Mouse (Mus musculus) neural tube, embryonic 15.5 days (tissue): ENCODE results near the gene Kdm5b. TPM values are rescaled to one million over a fixed set of nuclear protein-coding genes. Genes with fewer than 3 reads are reported as not detected.

Experiments
- ATAC-seq: fragments of 200-750 bp; cut with Nextera tagmentation; 2 replicates; pipeline ENCODE4 v1.8.0; 2017; ENCODE audit warnings: mild to moderate bottlenecking, moderate TSS enrichment, moderate library complexity; ENCODE audit not compliant: low FRiP score
- H3K27ac ChIP-seq: fragments of 300-500 bp; sonication (generic); replicated peaks from 2 replicates; pipeline ENCODE4 v1.5.1; 2015; ENCODE audit warnings: mild to moderate bottlenecking, inconsistent platforms
- H3K27me3 ChIP-seq: fragments of 300-500 bp; sonication (generic); replicated peaks from 2 replicates; pipeline ENCODE4 v1.6.1; 2015; ENCODE audit warnings: inconsistent platforms
- H3K36me3 ChIP-seq: fragments of 300-500 bp; sonication (generic); 2 replicates; pipeline ENCODE4 v1.6.1; 2015; ENCODE audit warnings: inconsistent platforms
- H3K4me1 ChIP-seq: fragments of 300-500 bp; sonication (generic); 2 replicates; pipeline ENCODE4 v1.6.1; 2015; ENCODE audit warnings: inconsistent platforms
- H3K4me2 ChIP-seq: fragments of 300-500 bp; sonication (generic); 2 replicates; pipeline ENCODE4 v1.6.1; 2015; ENCODE audit warnings: inconsistent platforms, mild to moderate bottlenecking, moderate library complexity
- H3K4me3 ChIP-seq: fragments of 300-500 bp; sonication (generic); replicated peaks from 2 replicates; pipeline ENCODE4 v1.5.1; 2015; ENCODE audit warnings: mild to moderate bottlenecking, inconsistent platforms
- H3K9ac ChIP-seq: fragments of 300-500 bp; sonication (generic); replicated peaks from 2 replicates; pipeline ENCODE4 v1.6.1; 2015; ENCODE audit warnings: mild to moderate bottlenecking, inconsistent platforms
- H3K9me3 ChIP-seq: fragments of 300-500 bp; sonication (generic); replicated peaks from 2 replicates; pipeline ENCODE4 v1.6.1; 2016; ENCODE audit warnings: inconsistent platforms
- WGBS: fragments of 180-500 bp; shearing (Covaris S2); methylation state at CpG from one replicate; pipeline ENCODE4 v1.1.7; 2015; ENCODE audit warnings: mixed read lengths; 5-methylcytosine and 5-hydroxymethylcytosine counted together
- polyA plus RNA-seq: library from polyadenylated mRNA; unstranded; fragments of >200 nt; fragmentation: Nextera tagmentation; extraction: Ambion mirVana; gene quantifications from 2 replicates; pipeline ENCODE4 v1.2.1, GENCODE M21; 2015

Kdm5b gene
- polyA plus RNA-seq, 1 experiment from 2014 or later: 59.5 TPM

- no peaks in the 10 kb centered on the region for H3K9me3 ChIP-seq
- no peak for ATAC-seq
- H3K27me3 ChIP-seq: no peaks in the 10 kb centered on the region
- H3K36me3 ChIP-seq: no peaks in the 10 kb centered on the region
- WGBS: 87% methylated on average over 3 of the region's 3 CpGs
- H3K4me2 ChIP-seq: no peak overlapping the region
- no peak overlapping the region for H3K4me3 ChIP-seq
- peaks cover 36% of the 10 kb centered on the region for H3K4me1 ChIP-seq
- H3K9ac ChIP-seq: no peak overlapping the region
- H3K27ac ChIP-seq: no peak overlapping the region
Measured at GRCm38 (mm10) chr1:134563726-134564125, 3.8 kb downstream of the Kdm5b start.

DNA sequence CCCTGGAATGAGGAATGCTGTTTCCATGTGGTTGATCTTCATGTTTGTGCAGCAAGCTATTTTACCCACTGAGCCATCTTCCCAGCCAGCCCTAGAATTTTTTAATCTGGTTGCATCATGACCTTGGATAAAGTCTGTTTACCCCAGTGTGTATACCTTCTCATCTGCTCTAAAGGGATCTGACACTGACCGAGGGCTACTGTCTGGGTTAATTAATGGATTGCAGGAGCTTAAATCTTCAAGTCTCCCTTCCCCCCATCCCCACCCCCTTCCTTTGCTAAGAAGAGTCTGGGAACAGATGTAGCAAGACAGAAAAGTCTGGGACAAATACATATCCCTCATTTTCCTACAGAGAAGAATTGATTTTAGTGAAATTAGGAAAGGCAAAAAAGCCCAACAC is 7.5 kb downstream of the Kdm5b start:
- no peak overlapping the region for H3K9ac ChIP-seq
- H3K4me2 ChIP-seq: no peak overlapping the region
- H3K4me3 ChIP-seq: no peak overlapping the region
- H3K4me1 ChIP-seq: peaks cover 34% of the 10 kb centered on the region
- no peak overlapping the region for H3K27ac ChIP-seq
- no peaks in the 10 kb centered on the region for H3K36me3 ChIP-seq
- H3K27me3 ChIP-seq: no peaks in the 10 kb centered on the region
- 21% methylated on average over 1 of the region's 1 CpGs for WGBS
- H3K9me3 ChIP-seq: no peaks in the 10 kb centered on the region
- no peak for ATAC-seq

DNA sequence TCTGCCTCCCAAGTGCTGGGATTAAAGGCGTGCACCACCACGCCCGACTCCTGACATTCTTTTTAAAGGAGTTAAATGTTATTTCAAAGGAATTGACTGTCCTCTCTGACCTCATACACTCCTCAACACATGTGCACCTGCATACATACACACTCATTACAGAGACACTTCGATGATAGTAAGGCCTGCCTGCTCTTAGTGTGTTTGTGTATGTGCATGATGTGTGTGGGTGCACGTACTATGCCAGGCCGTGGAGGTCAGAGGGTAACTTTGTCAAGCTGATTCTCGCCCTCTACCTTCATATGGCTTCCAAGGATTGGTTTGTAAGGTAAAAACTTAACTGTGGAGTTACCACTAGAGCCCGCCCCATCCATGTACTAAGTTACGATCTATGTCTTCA is 10.2 kb downstream of the Kdm5b start:
- Histone ChIP-seq H3K9ac (no peak overlapping the region), H3K36me3 (no peaks in the 10 kb centered on the region), H3K4me3 (no peak overlapping the region), H3K9me3 (no peaks in the 10 kb centered on the region), H3K27me3 (no peaks in the 10 kb centered on the region), H3K4me2 (no peak overlapping the region), H3K27ac (no peak overlapping the region), H3K4me1 (peaks cover 25% of the 10 kb centered on the region)
- WGBS: 95% methylated on average over 9 of the region's 9 CpGs
- ATAC-seq: no peak

DNA sequence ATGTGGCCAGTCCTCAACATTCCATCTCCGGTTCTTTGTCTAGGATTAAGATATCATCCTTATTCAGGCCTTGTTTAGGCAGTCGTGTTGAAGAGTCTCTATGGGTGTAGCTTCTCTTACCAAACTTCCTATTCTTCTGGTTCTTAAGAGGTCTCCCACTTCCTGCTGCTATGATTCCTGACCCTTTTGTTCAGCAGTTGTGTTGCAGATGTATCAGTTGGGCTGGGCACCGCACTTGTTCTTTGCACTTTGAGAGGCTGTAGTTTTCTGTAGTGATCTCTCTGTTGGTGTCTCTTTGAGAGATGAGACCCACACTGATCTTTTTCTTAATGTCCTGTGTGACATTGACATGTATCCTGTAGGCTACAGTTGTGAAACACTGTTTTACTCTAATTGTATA is 10.7 kb downstream of the Kdm5b start:
- no peak overlapping the region for H3K9ac ChIP-seq
- no peak for ATAC-seq
- no peaks in the 10 kb centered on the region for H3K36me3 ChIP-seq
- H3K4me3 ChIP-seq: no peak overlapping the region
- H3K4me2 ChIP-seq: no peak overlapping the region
- H3K9me3 ChIP-seq: no peaks in the 10 kb centered on the region
- no peak overlapping the region for H3K27ac ChIP-seq
- peaks cover 21% of the 10 kb centered on the region for H3K4me1 ChIP-seq
- 76% methylated on average over 3 of the region's 3 CpGs for WGBS
- no peaks in the 10 kb centered on the region for H3K27me3 ChIP-seq

DNA sequence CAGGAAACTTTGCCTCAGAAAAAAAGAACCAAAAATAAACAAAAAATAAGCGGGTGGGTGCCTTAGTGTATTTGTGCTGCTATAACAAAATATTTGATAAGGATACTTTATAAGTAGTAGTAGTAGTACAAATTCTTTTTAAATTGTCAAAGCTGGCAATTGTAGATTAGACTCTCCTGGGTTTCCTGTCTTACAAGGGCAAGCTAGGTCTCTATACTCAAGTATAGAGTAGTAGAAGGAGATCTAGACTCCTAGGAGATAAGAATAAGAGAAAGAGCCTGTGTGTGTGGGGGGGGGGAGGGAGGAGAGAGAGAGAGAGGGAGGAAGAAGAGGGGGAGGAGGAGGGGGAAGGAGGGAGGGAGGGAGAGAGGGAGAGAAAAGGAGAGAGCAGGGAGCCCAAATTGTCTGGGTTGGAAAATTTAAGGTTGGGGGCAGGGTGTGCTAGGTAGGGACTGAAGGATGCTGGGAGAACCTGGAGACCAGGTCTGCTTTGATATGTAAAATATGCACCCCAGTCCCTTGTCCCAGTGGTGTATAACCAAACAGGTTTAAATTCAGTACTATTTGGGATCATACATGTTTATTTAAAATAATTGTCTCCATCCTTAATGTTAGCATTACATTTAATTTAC is 13.4 kb downstream of the Kdm5b start:
- Histone ChIP-seq H3K4me2 (no peak overlapping the region), H3K36me3 (no peaks in the 10 kb centered on the region), H3K27me3 (no peaks in the 10 kb centered on the region), H3K4me3 (no peak overlapping the region), H3K9me3 (no peaks in the 10 kb centered on the region), H3K4me1 (peaks cover 11% of the 10 kb centered on the region), H3K27ac (no peak overlapping the region), H3K9ac (no peak overlapping the region)
- no peak for ATAC-seq
- WGBS: 80% methylated on average over 1 of the region's 1 CpGs

DNA sequence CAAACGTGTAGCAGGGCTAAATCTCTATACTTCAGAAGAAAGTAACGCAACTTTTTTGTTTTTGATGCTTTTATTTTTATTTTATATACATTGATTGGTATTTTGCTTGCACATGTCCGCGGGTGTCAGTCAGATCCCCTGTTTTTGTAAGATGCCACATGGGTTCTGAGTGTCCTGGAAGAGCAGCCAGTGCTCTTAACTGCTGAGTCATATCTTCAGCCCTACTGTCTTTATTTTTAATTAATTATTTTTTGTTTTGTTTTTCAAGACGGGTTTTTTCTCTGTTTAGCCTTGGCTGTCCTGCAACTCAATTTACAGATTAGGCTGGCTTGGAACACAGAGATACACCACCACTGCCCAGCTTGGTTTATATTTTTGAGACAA is 14.0 kb downstream of the Kdm5b start:
- Histone ChIP-seq H3K36me3 (no peaks in the 10 kb centered on the region), H3K27me3 (no peaks in the 10 kb centered on the region), H3K4me2 (no peak overlapping the region), H3K4me3 (no peak overlapping the region), H3K9ac (no peak overlapping the region), H3K9me3 (no peaks in the 10 kb centered on the region), H3K27ac (no peak overlapping the region), H3K4me1 (peaks cover 11% of the 10 kb centered on the region)
- ATAC-seq: no peak
- 81% methylated on average over 5 of the region's 5 CpGs for WGBS

- H3K27ac ChIP-seq: no peak overlapping the region
Measured at GRCm38 (mm10) chr1:134577384-134578120, 17.6 kb downstream of the Kdm5b start.

DNA sequence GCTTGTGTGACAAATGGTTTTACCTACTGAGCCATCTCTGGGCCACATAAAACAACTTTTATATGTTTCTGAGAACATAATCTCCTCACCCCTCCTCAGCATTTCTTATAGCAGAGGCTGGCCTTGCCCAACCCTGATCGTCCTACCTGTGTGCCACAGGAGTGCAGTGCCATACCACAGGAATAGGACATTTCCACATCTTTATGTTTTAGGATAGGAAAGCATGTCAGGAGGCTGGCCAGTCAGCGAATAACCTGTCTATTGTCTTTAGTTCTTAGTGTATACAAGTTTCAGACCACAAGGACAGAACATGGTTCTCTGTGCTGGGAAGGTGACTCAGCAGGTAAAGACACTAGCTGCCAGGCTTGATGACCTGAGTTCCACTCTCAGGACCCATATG is 20.8 kb downstream of the Kdm5b start:
- 95% methylated on average over 2 of the region's 2 CpGs for WGBS

More at GRCm38 (mm10) chr1:134577384-134578120, 17.6 kb downstream of the Kdm5b start:
- Histone ChIP-seq H3K4me2 (no peak overlapping the region), H3K27me3 (no peaks in the 10 kb centered on the region), H3K4me3 (no peak overlapping the region), H3K4me1 (peaks cover 10% of the 10 kb centered on the region; the same call in 1 of the 2 replicates), H3K36me3 (no peaks in the 10 kb centered on the region), H3K9me3 (no peaks in the 10 kb centered on the region), H3K9ac (no peak overlapping the region)
- no peak for ATAC-seq
- WGBS: 82% methylated on average over 6 of the region's 6 CpGs

DNA sequence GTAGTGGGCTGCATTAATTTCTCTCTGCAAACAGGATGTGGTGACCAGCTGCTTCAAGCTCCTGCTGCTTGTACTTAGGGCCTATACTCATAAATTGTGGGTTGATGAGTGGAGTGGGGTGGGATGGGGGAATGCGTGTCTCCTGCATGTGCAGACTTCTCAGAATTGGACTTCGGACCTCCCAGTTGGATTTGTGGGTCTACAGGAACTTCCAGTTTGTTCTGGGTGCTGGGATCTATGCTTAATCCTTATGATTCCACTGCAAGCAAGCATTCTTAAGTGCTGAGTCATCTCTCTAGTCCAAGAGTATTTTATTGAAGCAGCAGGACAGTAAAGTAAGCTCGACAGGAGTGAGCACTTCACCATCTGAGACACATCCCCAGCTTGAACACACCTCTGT is 23.6 kb downstream of the Kdm5b start:
- H3K9me3 ChIP-seq: no peaks in the 10 kb centered on the region
- no peak for ATAC-seq
- no peak overlapping the region for H3K27ac ChIP-seq
- H3K27me3 ChIP-seq: no peaks in the 10 kb centered on the region
- H3K36me3 ChIP-seq: peaks cover 20% of the 10 kb centered on the region
- peaks cover 14% of the 10 kb centered on the region; the same call in 1 of the 2 replicates for H3K4me1 ChIP-seq
- WGBS: 65% methylated on average over 3 of the region's 3 CpGs
- no peak overlapping the region for H3K4me3 ChIP-seq
- no peak overlapping the region for H3K9ac ChIP-seq
- H3K4me2 ChIP-seq: no peak overlapping the region

More for the DNA sequence above, 20.8 kb downstream of the Kdm5b start:
- Histone ChIP-seq H3K4me3 (no peak overlapping the region), H3K4me1 (peaks cover 14% of the 10 kb centered on the region; the same call in 1 of the 2 replicates), H3K9ac (no peak overlapping the region), H3K27me3 (no peaks in the 10 kb centered on the region), H3K9me3 (no peaks in the 10 kb centered on the region), H3K36me3 (peaks cover 4% of the 10 kb centered on the region; the same call in 1 of the 2 replicates), H3K27ac (no peak overlapping the region), H3K4me2 (no peak overlapping the region)
- no peak for ATAC-seq

DNA sequence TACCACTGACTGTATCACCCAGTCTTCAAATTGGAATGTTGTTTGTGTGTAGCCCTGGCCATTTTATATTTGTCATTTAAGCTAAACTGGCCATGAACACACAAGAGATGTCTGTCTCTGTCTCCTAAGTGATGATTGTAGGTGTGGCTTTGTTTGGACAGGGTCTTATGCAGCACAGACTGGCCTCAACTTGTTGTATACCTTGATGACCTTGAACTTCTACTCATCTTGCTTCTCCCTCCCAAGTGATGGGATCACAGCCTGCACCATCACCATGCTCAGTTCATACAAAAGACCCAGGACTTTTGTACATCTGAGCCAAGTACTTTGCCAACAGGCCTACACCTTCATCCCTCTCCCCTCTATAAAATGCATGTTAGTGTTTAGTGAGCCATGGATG is 29.7 kb downstream of the Kdm5b start:
- no peaks in the 10 kb centered on the region for H3K27me3 ChIP-seq
- no peak for ATAC-seq
- H3K4me3 ChIP-seq: no peak overlapping the region
- no peaks in the 10 kb centered on the region for H3K9me3 ChIP-seq
- H3K4me1 ChIP-seq: no peaks in the 10 kb centered on the region
- H3K27ac ChIP-seq: no peak overlapping the region
- H3K36me3 ChIP-seq: peaks cover 50% of the 10 kb centered on the region
- H3K9ac ChIP-seq: no peak overlapping the region
- H3K4me2 ChIP-seq: no peak overlapping the region

GRCm38 (mm10) chr1:134591773-134592172 is 31.8 kb downstream of the Kdm5b start:
- no peak overlapping the region for H3K4me2 ChIP-seq
- no peak overlapping the region for H3K9ac ChIP-seq
- 89% methylated on average over 2 of the region's 2 CpGs for WGBS
- H3K9me3 ChIP-seq: no peaks in the 10 kb centered on the region
- H3K36me3 ChIP-seq: peaks cover 52% of the 10 kb centered on the region
- H3K27ac ChIP-seq: no peak overlapping the region
- no peak overlapping the region for H3K4me3 ChIP-seq
- no peaks in the 10 kb centered on the region for H3K4me1 ChIP-seq
- H3K27me3 ChIP-seq: no peaks in the 10 kb centered on the region
- no peak for ATAC-seq

DNA sequence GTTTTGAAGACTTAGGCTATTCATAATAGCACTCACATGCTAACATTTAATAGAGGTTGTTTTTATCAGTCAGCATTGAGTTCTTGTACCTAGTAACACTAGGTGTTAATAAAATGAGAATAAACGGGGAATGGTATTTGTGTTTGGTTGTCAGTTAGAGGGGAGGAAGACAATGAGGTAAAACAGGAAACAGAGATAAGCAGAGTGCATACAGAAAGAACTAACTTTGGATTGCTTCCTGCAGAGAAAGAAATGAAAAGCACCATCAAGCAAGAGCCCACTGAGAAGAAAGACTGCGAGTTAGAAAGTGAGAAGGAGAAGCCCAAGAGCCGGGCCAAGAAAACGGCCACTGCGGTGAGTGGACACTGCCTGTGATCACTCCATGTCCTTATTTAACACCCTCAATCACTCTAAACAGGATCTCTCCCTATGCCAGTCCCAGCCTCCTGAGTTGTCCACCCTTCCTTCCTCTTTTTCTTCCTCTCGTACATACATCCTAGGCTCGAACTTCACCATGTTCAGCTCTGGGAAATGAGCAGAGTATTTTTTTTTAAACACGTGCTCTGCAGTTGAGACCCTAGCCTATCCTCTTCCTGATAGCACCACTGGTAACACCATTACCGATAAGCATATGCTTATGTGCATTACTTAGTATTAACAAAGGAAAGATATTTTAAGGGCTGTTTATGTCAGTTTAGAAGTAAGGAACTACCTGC is 37.5 kb downstream of the Kdm5b start:
- no peaks in the 10 kb centered on the region for H3K27me3 ChIP-seq
- no peak overlapping the region for H3K9ac ChIP-seq
- 94% methylated on average over 9 of the region's 9 CpGs for WGBS
- no peak for ATAC-seq
- H3K4me3 ChIP-seq: no peak overlapping the region
- peaks cover 71% of the 10 kb centered on the region for H3K36me3 ChIP-seq
- H3K27ac ChIP-seq: no peak overlapping the region
- no peaks in the 10 kb centered on the region for H3K4me1 ChIP-seq
- no peaks in the 10 kb centered on the region for H3K9me3 ChIP-seq
- no peak overlapping the region for H3K4me2 ChIP-seq
